Mouse (Mus musculus) limb, embryonic 14.5 days (tissue): ENCODE measurements at regions not wholly inside any gene's neighbourhood (a gene's known extent, or its start where the extent isn't known, plus 50 kb on each side); places are given as distances from the start of the nearest gene placed in this dataset.

Experiments used
- ATAC-seq: fragments of 200-750 bp; cut with Nextera tagmentation; 2 replicates; pipeline ENCODE4 v1.8.0; 2017; ENCODE audit warnings: low read depth, moderate number of reproducible peaks, moderate TSS enrichment; ENCODE audit not compliant: low FRiP score
- DNase-seq: peaks from one replicate; pipeline ENCODE4 v3.0.0-alpha.2; 2015; ENCODE audit warnings: low spot score
- H3K27ac ChIP-seq: fragments of 300-500 bp; sonication (generic); replicated peaks from 2 replicates; pipeline ENCODE4 v1.5.1; 2014; ENCODE audit warnings: low read depth, mild to moderate bottlenecking, low read length, moderate library complexity, mixed read lengths
- H3K27me3 ChIP-seq: fragments of 300-500 bp; sonication (generic); 2 replicates; pipeline ENCODE4 v1.6.1; 2014; ENCODE audit warnings: low read length, mixed read lengths; ENCODE audit not compliant: control insufficient read depth, insufficient read depth
- H3K36me3 ChIP-seq: fragments of 300-500 bp; sonication (generic); 2 replicates; pipeline ENCODE4 v1.6.1; 2014; ENCODE audit warnings: mild to moderate bottlenecking, low read length, moderate library complexity, mixed read lengths; ENCODE audit not compliant: control insufficient read depth, insufficient read depth
- H3K4me1 ChIP-seq: fragments of 300-500 bp; sonication (generic); 2 replicates; pipeline ENCODE4 v1.6.1; 2014; ENCODE audit warnings: antibody characterized with exemption, low read length, mixed read lengths; ENCODE audit not compliant: control insufficient read depth, insufficient read depth
- H3K4me2 ChIP-seq: fragments of 300-500 bp; sonication (generic); replicated peaks from 2 replicates; pipeline ENCODE4 v1.6.1; 2014; ENCODE audit warnings: low read depth, mild to moderate bottlenecking, low read length, moderate library complexity; ENCODE audit not compliant: severe bottlenecking
- H3K4me3 ChIP-seq: fragments of 300-500 bp; sonication (generic); replicated peaks from 2 replicates; pipeline ENCODE4 v1.5.1; 2014; ENCODE audit warnings: low read length
- H3K9ac ChIP-seq: fragments of 300-500 bp; sonication (generic); 2 replicates; pipeline ENCODE4 v1.6.1; 2014; ENCODE audit warnings: mild to moderate bottlenecking, low read depth, low read length, moderate library complexity; ENCODE audit not compliant: severe bottlenecking
- H3K9me3 ChIP-seq: fragments of 300-500 bp; sonication (generic); 2 replicates; pipeline ENCODE4 v1.6.1; 2016; ENCODE audit warnings: low read length; ENCODE audit not compliant: control insufficient read depth
- POLR2A ChIP-seq: fragments of 200-500 bp; IDR thresholded peaks from 2 replicates; pipeline ENCODE4 v1.8.0; 2012; ENCODE audit warnings: inconsistent platforms, mild to moderate bottlenecking, moderate library complexity, borderline replicate concordance; ENCODE audit not compliant: insufficient read depth, insufficient read length; ENCODE audit errors: extremely low read depth
- WGBS: fragments of 180-500 bp; shearing (Covaris S2); extraction: QIAGEN DNeasy Blood & Tissue Kit; methylation state at CpG from one replicate; pipeline ENCODE4 v1.1.7; 2014; 5-methylcytosine and 5-hydroxymethylcytosine counted together

DNA sequence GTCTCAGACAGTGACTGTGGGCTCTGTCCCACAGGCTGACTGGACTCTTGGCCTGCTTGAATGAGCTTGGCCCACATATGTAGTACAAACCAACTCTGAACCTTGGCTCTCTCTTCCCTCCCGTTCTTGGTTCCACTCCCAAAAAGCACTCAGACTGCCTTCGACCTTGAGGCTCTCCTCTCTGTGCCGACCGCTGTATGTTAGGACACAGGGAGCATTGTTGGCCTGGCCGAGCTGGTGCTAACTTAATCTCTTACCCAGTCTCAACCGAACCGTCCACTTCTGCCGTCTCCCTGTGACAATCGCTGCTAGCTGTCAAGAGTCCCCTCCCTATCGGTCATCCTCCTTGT lies 123.8 kb downstream of the Gm10131 start:
- Histone ChIP-seq H3K4me1 (no peaks in the 10 kb centered on the region), H3K27me3 (no peaks in the 10 kb centered on the region), H3K27ac (no peak overlapping the region), H3K36me3 (no peaks in the 10 kb centered on the region), H3K4me3 (no peak overlapping the region), H3K9ac (no peak overlapping the region), H3K9me3 (no peaks in the 10 kb centered on the region), H3K4me2 (no peak overlapping the region)
- DNase-seq = no peak
- no peak for TF ChIP-seq POLR2A
- no peak for ATAC-seq
- 92% methylated on average over 10 of the region's 10 CpGs for WGBS

DNA sequence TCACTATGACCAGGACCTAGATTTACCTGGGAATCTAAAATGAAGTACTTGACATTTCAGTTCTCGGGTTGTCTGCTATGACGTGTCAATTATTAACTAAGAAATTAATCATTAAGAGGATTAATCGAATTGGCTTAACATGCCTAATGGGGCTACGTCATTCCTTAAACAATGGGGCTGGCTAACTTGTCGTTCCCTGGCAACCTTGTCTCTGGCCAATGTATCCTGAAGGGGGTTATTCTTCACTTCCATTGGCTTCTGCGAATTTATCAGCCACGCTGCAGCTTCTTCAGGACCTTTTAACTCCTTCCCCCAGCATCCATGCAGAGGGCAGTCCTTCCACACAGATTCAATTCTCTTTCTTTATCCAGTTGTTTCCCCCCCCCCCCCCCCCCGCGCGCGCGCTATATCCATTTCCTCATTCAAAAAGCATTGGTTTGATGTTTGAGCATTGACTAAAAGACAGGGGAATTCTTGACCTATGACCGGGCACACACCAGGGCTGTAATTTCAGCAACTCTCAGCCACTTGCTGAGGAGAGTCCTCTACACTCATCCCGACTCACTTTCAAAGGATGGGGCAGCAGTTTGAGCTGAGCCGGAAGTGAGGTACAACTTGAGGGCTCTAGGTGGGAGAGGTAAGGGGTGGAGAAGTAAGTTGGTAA lies 124.3 kb downstream of the Gm10131 start:
- Histone ChIP-seq H3K9ac (no peak overlapping the region), H3K4me2 (no peak overlapping the region), H3K27me3 (no peaks in the 10 kb centered on the region), H3K27ac (no peak overlapping the region), H3K36me3 (no peaks in the 10 kb centered on the region), H3K4me1 (no peaks in the 10 kb centered on the region), H3K4me3 (no peak overlapping the region), H3K9me3 (no peaks in the 10 kb centered on the region)
- no peak for ATAC-seq
- TF ChIP-seq POLR2A = no peak
- WGBS = 88% methylated on average over 13 of the region's 15 CpGs
- no peak for DNase-seq

DNA sequence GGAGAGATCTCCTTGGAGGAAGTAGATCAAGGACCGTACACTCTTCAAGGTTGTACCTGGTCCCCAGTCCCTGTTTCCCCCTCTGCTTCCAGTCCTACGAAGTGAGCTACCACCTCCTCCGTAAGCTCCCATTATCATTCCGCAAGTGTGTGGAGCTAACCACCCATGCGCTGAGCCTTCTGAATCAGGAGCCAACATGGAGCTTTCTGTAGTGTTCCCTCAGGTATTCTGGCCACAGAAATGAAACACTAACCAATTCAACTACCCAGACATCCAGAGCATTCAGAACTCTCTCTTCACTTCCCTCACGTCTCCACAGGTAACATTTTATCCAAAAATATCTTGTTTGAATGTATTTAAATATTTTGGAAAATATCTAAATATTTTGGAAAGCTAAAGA lies 124.9 kb downstream of the Gm10131 start:
- H3K27me3 ChIP-seq = no peaks in the 10 kb centered on the region
- H3K36me3 ChIP-seq = no peaks in the 10 kb centered on the region
- no peak for TF ChIP-seq POLR2A
- H3K9me3 ChIP-seq = no peaks in the 10 kb centered on the region
- 87% methylated on average over 6 of the region's 6 CpGs for WGBS
- ATAC-seq (no peak), DNase-seq (no peak)
- no peak overlapping the region for H3K27ac ChIP-seq
- H3K4me3 ChIP-seq = no peak overlapping the region
- H3K4me2 ChIP-seq = no peak overlapping the region
- no peak overlapping the region for H3K9ac ChIP-seq
- H3K4me1 ChIP-seq = no peaks in the 10 kb centered on the region

DNA sequence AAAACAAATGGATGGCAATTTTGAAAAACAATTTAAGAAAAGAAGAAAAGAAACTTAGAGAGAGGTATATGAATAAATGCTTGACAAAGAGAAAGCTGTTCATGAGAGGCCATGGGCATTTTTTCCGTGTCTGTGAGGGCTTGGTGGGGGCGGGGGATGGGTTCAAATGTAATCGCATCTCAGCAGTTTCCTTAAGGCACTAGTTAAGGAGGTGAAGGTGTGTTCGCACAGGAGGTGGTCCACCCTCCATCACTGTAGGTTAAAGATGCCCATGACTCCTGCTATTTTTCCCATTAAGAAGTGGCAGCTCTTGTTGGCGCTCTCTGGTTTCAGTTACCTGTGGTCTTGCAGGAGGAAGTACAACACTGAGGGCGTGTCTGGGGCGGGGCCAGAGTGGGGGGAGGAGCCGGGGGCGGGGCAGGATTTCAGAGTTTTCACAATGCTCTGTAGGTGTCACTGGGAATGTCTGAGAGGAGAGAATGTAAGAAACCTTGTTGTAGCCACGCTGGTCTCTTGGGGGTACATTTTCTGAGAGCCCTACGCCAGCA lies 126.0 kb downstream of the Gm10131 start:
- DNase-seq (no peak), ATAC-seq (no peak)
- Histone ChIP-seq H3K9ac (no peak overlapping the region), H3K4me2 (no peak overlapping the region), H3K27me3 (no peaks in the 10 kb centered on the region), H3K9me3 (no peaks in the 10 kb centered on the region), H3K4me3 (no peak overlapping the region), H3K27ac (no peak overlapping the region), H3K36me3 (no peaks in the 10 kb centered on the region), H3K4me1 (no peaks in the 10 kb centered on the region)
- WGBS = 61% methylated on average over 11 of the region's 11 CpGs
- TF ChIP-seq POLR2A = no peak

DNA sequence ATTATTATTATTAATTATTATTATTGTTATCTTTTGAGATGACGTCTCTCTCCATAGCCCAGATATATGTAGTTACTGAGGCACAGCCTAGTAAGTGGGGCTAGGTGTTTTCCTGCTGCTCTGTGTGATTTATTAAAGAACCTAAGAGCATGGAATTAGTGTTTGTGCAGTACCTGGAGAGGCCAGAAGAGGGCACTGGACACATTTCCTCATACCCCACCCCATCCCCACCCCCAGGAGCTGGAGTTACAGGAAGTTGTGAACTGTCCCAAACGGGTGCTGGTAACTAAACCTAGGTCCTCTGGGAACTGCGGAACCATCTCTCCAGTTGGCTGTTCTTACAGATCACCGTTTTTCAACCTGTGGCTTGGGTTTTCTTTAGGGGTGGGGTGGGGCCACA lies 129.9 kb downstream of the Gm10131 start:
- TF ChIP-seq POLR2A = no peak
- Histone ChIP-seq H3K9me3 (no peaks in the 10 kb centered on the region), H3K4me2 (no peak overlapping the region), H3K27ac (no peak overlapping the region), H3K36me3 (no peaks in the 10 kb centered on the region), H3K9ac (no peak overlapping the region), H3K4me3 (no peak overlapping the region), H3K27me3 (no peaks in the 10 kb centered on the region), H3K4me1 (peaks cover 8% of the 10 kb centered on the region)
- 65% methylated on average over 4 of the region's 4 CpGs for WGBS
- DNase-seq (no peak), ATAC-seq (no peak)
